Mouse (Mus musculus): ENCODE results near the gene Ppp4r3a. TPM values are rescaled to one million over a fixed set of nuclear protein-coding genes. Genes with fewer than 3 reads are reported as not detected.

Ppp4r3a gene
- total RNA-seq, 2 experiments from 2014 or later = 30.4 to 31.4 TPM

- no peak for DNase-seq
- intact Hi-C loops (cut with DNase I) = no loop called here
These were observed 43.5 kb downstream of the Ppp4r3a start for GRCm38 (mm10) chr12:101039956-101040355.

GRCm38 (mm10) chr12:101028954-101029731, 54.4 kb downstream of the Ppp4r3a start, which contains the start of gene Ccdc88c:
TSS of gene Ccdc88c (minus strand) at chr12:101029056.
- DNase-seq = peak; percentile 86 to 87
- intact Hi-C loops (cut with DNase I) = loop anchor here (1.0 kb wide), 3 partner anchors 71 to 93 kb away; no protein-coding TSS in a partner anchor

- intact Hi-C loops (cut with DNase I) = no loop called here
These were observed 55.1 kb downstream of the Ppp4r3a start for GRCm38 (mm10) chr12:101028247-101028953.

GRCm38 (mm10) chr12:101027451-101028246, 55.9 kb downstream of the Ppp4r3a start:
- no peak for DNase-seq
- intact Hi-C loops (cut with DNase I) = no loop called here

More at GRCm38 (mm10) chr12:101028247-101028953, 55.1 kb downstream of the Ppp4r3a start:
- no peak for DNase-seq

- intact Hi-C loops (cut with DNase I) = no loop called here
These were observed 56.6 kb downstream of the Ppp4r3a start for GRCm38 (mm10) chr12:101026946-101027345.

GRCm38 (mm10) chr12:101026518-101026917, 57.0 kb downstream of the Ppp4r3a start:
- intact Hi-C loops (cut with DNase I) = no loop called here
- DNase-seq = no peak

More at GRCm38 (mm10) chr12:101026946-101027345, 56.6 kb downstream of the Ppp4r3a start:
- no peak for DNase-seq

- intact Hi-C loops (cut with DNase I) = no loop called here
- no peak for DNase-seq
These were observed 57.5 kb downstream of the Ppp4r3a start for GRCm38 (mm10) chr12:101026025-101026424.

GRCm38 (mm10) chr12:101025379-101025778, 58.1 kb downstream of the Ppp4r3a start:
- intact Hi-C loops (cut with DNase I) = no loop called here
- no peak for DNase-seq

- intact Hi-C loops (cut with DNase I) = no loop called here
- DNase-seq = no peak
These were observed 58.7 kb downstream of the Ppp4r3a start for GRCm38 (mm10) chr12:101024824-101025223.

GRCm38 (mm10) chr12:101023143-101023542, 60.4 kb downstream of the Ppp4r3a start:
- intact Hi-C loops (cut with DNase I) = no loop called here
- DNase-seq = no peak

- intact Hi-C loops (cut with DNase I) = no loop called here
These were observed 61.1 kb downstream of the Ppp4r3a start for GRCm38 (mm10) chr12:101022353-101022752.

GRCm38 (mm10) chr12:101021484-101022226, 61.8 kb downstream of the Ppp4r3a start:
- no peak for DNase-seq
- intact Hi-C loops (cut with DNase I) = no loop called here

More at GRCm38 (mm10) chr12:101022353-101022752, 61.1 kb downstream of the Ppp4r3a start:
- DNase-seq = no peak

- intact Hi-C loops (cut with DNase I) = no loop called here
- DNase-seq = no peak
These were observed 63.1 kb downstream of the Ppp4r3a start for GRCm38 (mm10) chr12:101020210-101021015.

GRCm38 (mm10) chr12:101019443-101019842, 64.1 kb downstream of the Ppp4r3a start:
- DNase-seq = no peak
- intact Hi-C loops (cut with DNase I) = no loop called here

- DNase-seq = no peak
- intact Hi-C loops (cut with DNase I) = no loop called here
These were observed 64.5 kb downstream of the Ppp4r3a start for GRCm38 (mm10) chr12:101019031-101019430.

- intact Hi-C loops (cut with DNase I) = no loop called here
These were observed 65.5 kb downstream of the Ppp4r3a start for GRCm38 (mm10) chr12:101017971-101018371.

GRCm38 (mm10) chr12:101016412-101016928, 67.0 kb downstream of the Ppp4r3a start:
- no peak for DNase-seq
- intact Hi-C loops (cut with DNase I) = no loop called here

More at GRCm38 (mm10) chr12:101017971-101018371, 65.5 kb downstream of the Ppp4r3a start:
- DNase-seq = peak; percentile 49 to 59

- DNase-seq = peak in 1 of 2 experiments; percentile 33
- intact Hi-C loops (cut with DNase I) = no loop called here
These were observed 67.6 kb downstream of the Ppp4r3a start for GRCm38 (mm10) chr12:101015926-101016325.

- DNase-seq = no peak
- intact Hi-C loops (cut with DNase I) = no loop called here
These were observed 68.3 kb downstream of the Ppp4r3a start for GRCm38 (mm10) chr12:101015165-101015560.

All from heart, postnatal 14 days (tissue).